Mouse (Mus musculus): Measurements from ENCODE around the gene Arrb2.

DNA sequence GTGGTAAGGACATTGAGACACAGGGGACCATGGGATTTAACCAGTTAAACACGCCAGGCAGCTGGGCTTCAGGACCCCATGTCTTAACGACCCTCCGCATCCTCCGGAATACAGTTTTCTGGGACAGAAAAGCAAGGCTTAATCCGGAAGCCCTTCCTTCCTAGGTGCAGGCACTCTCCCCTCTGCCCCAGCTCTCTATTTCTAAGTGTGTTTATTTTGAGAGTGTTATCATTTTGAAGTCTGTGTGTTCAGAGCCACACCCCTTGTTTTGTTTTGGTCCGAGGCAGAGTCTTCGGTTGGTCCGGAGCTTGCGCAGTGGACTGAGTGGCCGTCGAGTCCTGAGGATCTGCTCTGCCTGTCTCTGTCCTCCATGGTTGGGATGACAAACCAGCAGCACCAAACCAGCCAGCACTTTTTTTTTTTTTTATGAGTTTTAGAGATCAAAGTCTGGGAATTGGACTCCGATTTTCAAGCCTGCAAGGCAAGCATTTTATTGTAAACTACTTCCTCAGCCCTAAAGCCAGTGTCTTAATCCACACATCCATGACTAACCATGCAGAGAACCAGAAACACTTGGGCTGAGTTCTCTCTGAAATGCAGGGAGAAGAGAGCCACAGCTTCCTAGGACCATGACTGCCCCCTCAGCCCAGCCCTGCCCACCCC, 42.6 kb downstream of the Arrb2 start:
- TF ChIP-seq CTCF (IDR thresholded peaks at IDR 0.05; ENCODE audit: low read depth, low read length) (no peak), POLR2A (IDR thresholded peaks at IDR 0.05; ENCODE audit: borderline replicate concordance, low read depth, low read length) (no peak)
